Mouse (Mus musculus) E14TG2a.4 (cell line): ENCODE measurements around the gene Rpl4.
"Not testable (repeated sequence)": the region's sequence is repeated elsewhere in the genome, so short reads cannot be mapped to it uniquely, and the experiment has no call there.

Experiments used
- H3K27me3 ChIP-seq: 2 replicates; pipeline ENCODE4 v1.6.1; 2014; ENCODE audit warnings: low read length, control low read depth; ENCODE audit not compliant: insufficient read depth
- H3K36me3 ChIP-seq: 2 replicates; pipeline ENCODE4 v1.6.1; 2014; ENCODE audit warnings: low read length, control low read depth; ENCODE audit not compliant: insufficient read depth
- H3K4me1 ChIP-seq: replicated peaks from 2 replicates; pipeline ENCODE4 v1.6.1; 2014; ENCODE audit warnings: low read depth, low read length, control low read depth
- H3K4me3 ChIP-seq: replicated peaks from 2 replicates; pipeline ENCODE4 v1.5.1; 2014; ENCODE audit warnings: mild to moderate bottlenecking, low read length
- H3K9me3 ChIP-seq: 2 replicates; pipeline ENCODE4 v1.6.1; 2014; ENCODE audit warnings: low read length, control low read depth
- CTCF ChIP-seq: conservative IDR thresholded peaks from 2 replicates; pipeline ENCODE4 v1.5.1; 2014; ENCODE audit warnings: low read length
- NANOG ChIP-seq: IDR thresholded peaks from 2 replicates; pipeline ENCODE4 v1.6.1; 2014; ENCODE audit warnings: borderline replicate concordance, low read length, mixed read lengths
- POU5F1 ChIP-seq: IDR thresholded peaks from 2 replicates; pipeline ENCODE4 v1.6.1; 2014; ENCODE audit warnings: low read length, borderline replicate concordance

Rpl4 gene

GRCm38 (mm10) chr9:64172816-64173665 is at the start of gene Rpl4, which contains the start of gene Zwilch:
Gene Rpl4 (plus strand): TSS chr9:64173375.
Gene Zwilch (minus strand): TSS chr9:64173104.
- Histone ChIP-seq H3K27me3 (no peaks in the 10 kb centered on the region), H3K4me1 (peaks cover 41% of the 10 kb centered on the region), H3K9me3 (no peaks in the 10 kb centered on the region), H3K36me3 (peaks cover 72% of the 10 kb centered on the region), H3K4me3 (peak within 1 kb of the TSS; percentile 98)
- TF ChIP-seq CTCF, result no peak
- TF ChIP-seq NANOG, result no peak
- TF ChIP-seq POU5F1, result no peak

GRCm38 (mm10) chr9:64124846-64125245 is 48.3 kb upstream of the Rpl4 start:
- H3K36me3 ChIP-seq, H3K4me3 ChIP-seq, H3K9me3 ChIP-seq, H3K27me3 ChIP-seq: not testable (repeated sequence)
- H3K4me1 ChIP-seq, result peaks cover 69% of the 10 kb centered on the region

GRCm38 (mm10) chr9:64125307-64125706 is 47.9 kb upstream of the Rpl4 start:
- Histone ChIP-seq H3K4me1 (peaks cover 65% of the 10 kb centered on the region), H3K9me3 (no peaks in the 10 kb centered on the region)

GRCm38 (mm10) chr9:64126121-64126520 is 47.1 kb upstream of the Rpl4 start:
- Histone ChIP-seq H3K4me1 (peaks cover 58% of the 10 kb centered on the region), H3K36me3 (no peaks in the 10 kb centered on the region), H3K27me3 (peaks cover 4% of the 10 kb centered on the region; the same call in 1 of the 2 replicates), H3K4me3 (peak overlapping the region; percentile 37; the same call in 1 of the 2 replicates), H3K9me3 (no peaks in the 10 kb centered on the region)
- TF ChIP-seq NANOG (no peak), CTCF (no peak)

More at GRCm38 (mm10) chr9:64125307-64125706, 47.9 kb upstream of the Rpl4 start:
- Histone ChIP-seq H3K4me3 (no peak overlapping the region), H3K27me3 (peaks cover 4% of the 10 kb centered on the region; the same call in 1 of the 2 replicates), H3K36me3 (no peaks in the 10 kb centered on the region)
- TF ChIP-seq POU5F1 (no peak), NANOG (no peak)

- H3K4me1 ChIP-seq, result peaks cover 5% of the 10 kb centered on the region
- no peaks in the 10 kb centered on the region for H3K9me3 ChIP-seq
- no peak for TF ChIP-seq CTCF
- TF ChIP-seq NANOG, result no peak
- TF ChIP-seq POU5F1, result no peak
- H3K27me3 ChIP-seq, result peaks cover 4% of the 10 kb centered on the region; the same call in 1 of the 2 replicates
- no peak overlapping the region for H3K4me3 ChIP-seq
- peaks cover 15% of the 10 kb centered on the region for H3K36me3 ChIP-seq
These were observed 41.6 kb upstream of the Rpl4 start for GRCm38 (mm10) chr9:64131623-64132022.

GRCm38 (mm10) chr9:64138896-64139295 is 34.3 kb upstream of the Rpl4 start:
- not testable (repeated sequence) for H3K27me3 ChIP-seq, H3K9me3 ChIP-seq, H3K4me1 ChIP-seq, H3K4me3 ChIP-seq
- peaks cover 83% of the 10 kb centered on the region for H3K36me3 ChIP-seq
- peak; percentile 75 for TF ChIP-seq CTCF

GRCm38 (mm10) chr9:64139879-64140278 is 33.3 kb upstream of the Rpl4 start:
- Histone ChIP-seq H3K36me3 (peaks cover 92% of the 10 kb centered on the region), H3K4me1 (0 out of 2 replicates have a peak, but pooled peaks cover 8% of the 10 kb centered on the region), H3K9me3 (no peaks in the 10 kb centered on the region), H3K27me3 (no peaks in the 10 kb centered on the region), H3K4me3 (no peak overlapping the region)
- TF ChIP-seq POU5F1 (no peak), CTCF (no peak), NANOG (no peak)

- H3K4me3 ChIP-seq, result no peak overlapping the region
- H3K4me1 ChIP-seq, result no peaks in the 10 kb centered on the region
- H3K27me3 ChIP-seq, result no peaks in the 10 kb centered on the region
- no peaks in the 10 kb centered on the region for H3K9me3 ChIP-seq
- TF ChIP-seq CTCF, result no peak
- TF ChIP-seq NANOG, result no peak
- no peak for TF ChIP-seq POU5F1
- H3K36me3 ChIP-seq, result peaks cover 98% of the 10 kb centered on the region
These were observed 16.5 kb upstream of the Rpl4 start for GRCm38 (mm10) chr9:64156641-64157040.

- Histone ChIP-seq H3K4me1 (no peaks in the 10 kb centered on the region), H3K27me3 (no peaks in the 10 kb centered on the region), H3K36me3 (peaks cover 98% of the 10 kb centered on the region), H3K9me3 (no peaks in the 10 kb centered on the region), H3K4me3 (no peak overlapping the region)
- TF ChIP-seq CTCF (no peak), POU5F1 (no peak), NANOG (no peak)
These were observed 12.7 kb upstream of the Rpl4 start for GRCm38 (mm10) chr9:64160471-64160870.

- not testable (repeated sequence) for H3K27me3 ChIP-seq, H3K4me3 ChIP-seq, H3K9me3 ChIP-seq
- Histone ChIP-seq H3K4me1 (peaks cover 18% of the 10 kb centered on the region), H3K36me3 (peaks cover 72% of the 10 kb centered on the region)
These were observed 3.2 kb upstream of the Rpl4 start for GRCm38 (mm10) chr9:64169967-64170366.
